Mouse (Mus musculus) neutrophil, adult 5-6 weeks (primary cell): ENCODE measurements around the gene Nudt4. TPM values are rescaled to one million over a fixed set of nuclear protein-coding genes. Genes with fewer than 3 reads are reported as not detected.
"Not testable (repeated sequence)": the region's sequence is repeated elsewhere in the genome, so short reads cannot be mapped to it uniquely, and the experiment has no call there.

ENCODE experiments used
- ATAC-seq: fragments of 151-379, 151-347 bp; 2 replicates; pipeline ENCODE4 v1.8.0; 2017; ENCODE audit warnings: mild to moderate bottlenecking, moderate TSS enrichment; ENCODE audit not compliant: insufficient number of reproducible peaks, poor library complexity, low FRiP score, severe bottlenecking; ENCODE audit errors: extremely low read depth
- total RNA-seq: library from RNA; stranded (forward); fragments of 200-1000 nt; gene quantifications from 2 replicates; pipeline ENCODE4 v1.2.3, GENCODE M21; 2017

The Nudt4 gene
- total RNA-seq, 1 experiment from 2014 or later, result 255 TPM

DNA sequence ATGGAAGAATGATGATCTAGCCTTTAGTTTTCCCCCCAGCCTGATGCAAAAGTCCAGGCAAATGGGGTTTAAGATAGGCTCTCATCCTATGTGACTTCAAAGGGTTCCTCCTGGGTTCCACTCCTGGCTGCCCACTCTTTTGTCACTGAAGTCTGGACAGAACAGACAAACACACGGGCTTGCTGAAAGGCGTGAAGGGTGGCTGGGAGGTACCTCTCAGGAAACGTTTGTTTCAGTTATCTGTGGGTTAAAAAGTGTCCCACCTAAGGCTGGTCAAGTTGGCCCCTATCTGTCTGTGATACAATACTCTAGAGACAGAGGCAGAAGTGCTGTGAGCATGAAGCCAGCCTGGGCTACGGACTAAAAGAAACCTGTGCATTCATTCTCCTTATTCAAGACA, 11.0 kb upstream of the Nudt4 start:
- no peak for ATAC-seq

DNA sequence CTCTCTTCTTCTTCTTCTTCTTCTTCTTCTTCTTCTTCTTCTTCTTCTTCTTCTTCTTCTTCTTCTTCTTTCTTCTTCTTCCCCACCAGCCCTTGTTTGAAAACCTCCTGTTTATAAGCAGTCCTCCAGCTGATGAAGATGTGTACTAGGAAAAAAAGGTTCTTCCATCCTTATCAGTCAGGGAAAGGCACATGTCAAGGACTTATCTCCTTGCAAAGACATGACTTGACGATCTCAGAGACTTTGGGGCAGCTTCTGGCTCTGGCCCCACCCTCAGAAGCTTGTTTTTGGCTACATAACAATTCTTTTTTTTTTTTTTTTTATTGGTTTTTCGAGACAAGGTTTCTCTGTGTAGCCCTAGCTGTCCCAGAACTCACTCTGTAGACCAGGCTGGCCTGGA, 5.5 kb upstream of the Nudt4 start:
- no peak for ATAC-seq

GRCm38 (mm10) chr10:95568016-95568415, 4.1 kb upstream of the Nudt4 start:
- no peak for ATAC-seq

- ATAC-seq, result no peak
These were observed 3.6 kb upstream of the Nudt4 start for GRCm38 (mm10) chr10:95567550-95567949.

- no peak for ATAC-seq
These were observed 2.8 kb upstream of the Nudt4 start for GRCm38 (mm10) chr10:95566786-95567185.

- 0 out of 2 replicates have a peak, but pooled peaks have one; percentile 27 for ATAC-seq
These were observed 1.4 kb upstream of the Nudt4 start for GRCm38 (mm10) chr10:95565156-95565854.

DNA sequence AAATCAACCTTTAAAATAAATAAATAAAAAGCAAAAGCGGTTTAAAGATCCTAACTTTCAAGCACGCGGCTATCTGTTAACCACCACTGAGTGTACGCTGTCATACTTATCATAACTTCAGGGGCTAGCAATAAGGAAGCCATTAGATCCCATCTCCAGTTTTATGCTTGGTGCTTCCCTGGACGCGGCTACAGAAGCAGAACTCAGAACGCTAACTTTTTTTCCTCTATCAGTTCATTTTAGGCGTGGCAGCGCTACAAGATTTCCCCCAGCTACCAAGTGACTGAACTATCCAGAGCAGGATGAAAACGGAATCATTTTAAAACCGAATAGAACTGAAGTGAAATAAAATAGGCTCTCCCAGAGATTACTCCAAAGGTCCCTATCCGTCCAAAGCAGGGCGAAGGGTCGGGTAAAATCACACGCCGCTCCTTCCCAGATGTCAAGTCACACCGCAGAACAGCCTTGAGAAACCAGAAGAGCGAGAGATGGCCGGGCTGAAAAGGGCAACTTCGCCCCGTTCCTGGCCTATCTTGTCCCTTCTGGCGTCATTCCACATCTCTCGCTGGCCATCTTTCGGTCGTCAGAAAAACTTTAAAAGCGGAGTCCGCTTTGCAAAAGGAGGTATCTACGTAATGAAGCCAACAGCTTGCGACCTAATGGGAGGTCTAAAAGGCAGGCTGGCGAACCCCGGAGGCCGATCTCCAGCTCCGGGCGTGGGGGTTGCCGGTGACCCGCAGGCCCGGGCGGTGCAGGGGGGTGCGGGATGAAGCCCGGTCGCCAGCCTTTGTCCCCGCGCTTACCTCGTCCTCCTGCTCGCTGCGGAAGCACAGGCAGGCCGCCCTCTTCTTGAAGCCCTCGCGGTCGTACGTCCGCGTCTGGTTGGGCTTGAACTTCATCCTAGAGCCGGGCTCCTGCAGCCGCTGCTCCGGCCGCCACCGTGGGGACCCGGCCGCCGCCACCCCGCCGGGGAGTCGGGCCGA, 796 bp downstream of the Nudt4 start:
- peak; percentile 11 for ATAC-seq

DNA sequence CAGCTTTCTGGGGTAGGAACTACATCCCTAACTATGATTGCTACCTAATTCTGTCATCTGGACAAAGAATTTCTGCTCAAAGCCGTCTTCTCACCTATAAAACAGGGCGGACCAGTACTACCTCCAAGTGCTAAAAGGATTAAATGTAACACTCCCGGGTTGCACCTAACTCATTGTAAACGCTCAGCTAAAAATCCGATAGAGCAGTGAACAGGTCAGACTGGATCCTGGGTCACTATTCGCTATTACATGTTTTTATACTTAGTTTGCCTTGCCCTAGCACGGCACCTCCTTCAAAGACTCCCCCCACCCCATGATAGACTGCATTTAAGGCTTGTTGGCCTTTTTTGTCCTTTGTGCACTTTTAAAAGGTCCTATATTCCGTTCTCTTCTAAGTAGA, 1.6 kb downstream of the Nudt4 start:
- ATAC-seq, result no peak

GRCm38 (mm10) chr10:95561616-95562015, 2.3 kb downstream of the Nudt4 start:
- ATAC-seq, result no peak

- no peak for ATAC-seq
These were observed 3.5 kb downstream of the Nudt4 start for GRCm38 (mm10) chr10:95560394-95560983.

DNA sequence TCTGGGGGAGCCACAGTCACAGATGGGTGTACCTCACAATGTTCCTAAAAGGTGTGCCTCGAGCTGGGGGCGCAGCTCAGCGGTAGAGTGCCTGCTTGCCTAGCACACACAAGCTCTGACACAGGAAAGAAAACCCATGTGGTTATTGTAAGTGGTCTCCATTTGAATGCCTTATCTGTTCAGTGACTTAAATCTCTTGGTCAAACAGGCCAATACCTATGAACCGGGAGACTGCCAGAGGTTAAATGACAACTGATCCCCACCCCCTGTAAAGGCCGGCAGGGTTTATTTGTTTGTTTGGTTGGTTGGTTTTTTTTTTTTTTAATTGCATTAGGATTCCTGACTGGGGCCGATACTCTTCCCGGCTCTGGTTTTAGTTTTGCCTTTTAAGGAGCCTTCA, 4.5 kb downstream of the Nudt4 start:
- ATAC-seq, result no peak

- peak; percentile 37; the same call in 1 of the 2 replicates for ATAC-seq
These were observed 6.6 kb downstream of the Nudt4 start for GRCm38 (mm10) chr10:95557337-95557828.

- no peak for ATAC-seq
These were observed 8.1 kb downstream of the Nudt4 start for GRCm38 (mm10) chr10:95555866-95556265.

DNA sequence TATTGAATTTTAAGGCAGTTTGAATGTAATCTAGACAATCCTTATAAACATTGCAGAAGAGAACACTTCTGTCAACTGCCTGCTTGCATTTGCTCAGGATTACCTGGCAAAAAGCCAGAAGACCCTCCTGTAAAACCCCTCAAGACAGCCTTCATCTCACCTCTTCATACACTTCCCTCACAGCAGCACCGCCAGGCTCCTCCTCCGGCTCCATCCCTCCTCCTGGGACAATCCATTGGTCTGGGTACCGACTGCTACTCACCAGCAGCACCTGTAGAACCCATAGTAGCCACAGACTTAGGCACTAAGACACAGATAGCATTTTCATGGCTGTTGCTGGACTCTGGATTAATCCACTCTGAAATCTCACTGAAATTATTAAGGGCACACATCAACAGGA, 11.6 kb downstream of the Nudt4 start:
- ATAC-seq, result no peak

DNA sequence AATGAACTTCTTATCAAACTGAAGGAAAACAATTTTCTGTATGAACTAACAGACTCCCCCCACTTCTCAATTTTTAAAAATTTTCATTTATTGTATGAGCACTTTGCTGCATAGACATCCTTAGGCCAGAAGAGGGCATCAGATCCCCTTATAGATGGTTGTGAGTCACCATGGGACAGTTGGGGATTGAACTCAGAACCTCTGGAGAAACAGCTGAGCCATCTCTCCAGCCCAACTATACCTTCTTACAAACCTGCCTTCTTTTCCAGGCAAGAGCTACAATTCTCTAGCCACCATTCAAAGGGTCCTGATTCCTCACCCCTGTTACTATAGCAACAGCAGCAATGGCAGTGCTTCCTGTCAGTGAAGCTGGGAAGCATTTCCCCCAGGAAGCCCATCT, 12.2 kb downstream of the Nudt4 start:
- ATAC-seq, result no peak

GRCm38 (mm10) chr10:95550506-95550905, 13.4 kb downstream of the Nudt4 start:
- ATAC-seq, result no peak

DNA sequence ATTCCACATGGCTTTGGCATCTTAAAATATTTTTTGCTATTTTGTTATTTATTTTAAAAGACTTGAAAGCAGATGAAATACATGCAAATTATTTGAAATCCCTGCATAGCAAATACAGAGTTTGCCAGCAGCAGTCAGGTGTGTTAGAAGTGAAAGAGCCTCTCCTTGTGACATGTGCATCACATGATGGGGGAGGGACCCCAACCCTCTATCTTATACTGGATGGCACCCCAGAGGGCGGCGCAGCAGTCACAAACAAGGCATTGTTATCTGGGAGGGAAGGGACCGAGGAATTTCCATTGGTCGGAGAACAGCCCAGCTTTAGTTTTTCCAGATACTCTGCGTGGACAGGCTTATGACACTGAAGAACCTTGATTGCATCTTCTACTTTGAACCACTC, 14.9 kb downstream of the Nudt4 start:
- not testable (repeated sequence) for ATAC-seq

DNA sequence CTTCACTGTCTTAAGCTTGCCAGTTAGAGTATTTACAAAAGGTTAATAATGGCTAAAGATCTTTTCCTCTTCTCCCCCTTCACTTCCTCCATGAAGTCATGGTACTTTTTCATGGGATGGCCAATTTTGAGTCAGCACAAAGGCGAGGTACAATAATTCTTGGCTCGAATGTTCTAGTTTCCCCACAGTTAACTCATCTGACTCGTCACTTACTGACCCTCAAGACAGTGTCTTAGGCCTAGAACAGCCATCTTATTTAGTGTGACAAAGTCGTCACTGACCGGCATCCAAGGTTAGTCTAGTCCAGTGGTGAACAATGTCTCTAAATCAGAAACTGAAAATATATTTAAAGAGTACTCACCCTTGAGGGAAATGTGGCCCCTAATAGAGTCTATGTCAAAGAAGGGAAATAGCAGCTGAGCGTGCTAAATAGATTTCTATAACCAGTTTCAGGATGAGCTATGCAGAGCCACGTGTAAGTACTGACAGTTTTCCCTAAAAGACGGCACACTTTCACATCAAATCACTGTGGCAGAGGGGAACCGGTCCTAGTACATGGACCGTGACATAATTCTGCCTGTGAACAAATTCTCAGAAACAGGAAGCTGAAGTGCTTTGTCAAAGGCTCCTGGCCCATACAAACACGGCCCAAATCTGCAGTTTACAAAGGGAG, 15.7 kb downstream of the Nudt4 start:
- ATAC-seq, result peak; percentile 31; the same call in 1 of the 2 replicates

GRCm38 (mm10) chr10:95546178-95546577, 17.8 kb downstream of the Nudt4 start:
- no peak for ATAC-seq
